Mouse (Mus musculus) heart, adult 2 months (tissue): ENCODE results near the gene Ikzf2.

ENCODE experiments used
- CTCF ChIP-seq: fragments of 200-600 bp; IDR thresholded peaks from 2 replicates; pipeline ENCODE4 v1.8.1; 2022; ENCODE audit warnings: antibody characterized with exemption, mild to moderate bottlenecking, moderate library complexity
- EP300 ChIP-seq: fragments of 200-500 bp; IDR thresholded peaks from 2 replicates; pipeline ENCODE4 v1.6.1; 2011; ENCODE audit warnings: low read depth, low read length, control low read depth; ENCODE audit not compliant: insufficient read depth
- POLR2A ChIP-seq: fragments of 200-500 bp; IDR thresholded peaks from 2 replicates; pipeline ENCODE4 v1.6.1; 2011; ENCODE audit warnings: mild to moderate bottlenecking, low read depth, low read length, control low read depth; ENCODE audit not compliant: insufficient read depth

DNA sequence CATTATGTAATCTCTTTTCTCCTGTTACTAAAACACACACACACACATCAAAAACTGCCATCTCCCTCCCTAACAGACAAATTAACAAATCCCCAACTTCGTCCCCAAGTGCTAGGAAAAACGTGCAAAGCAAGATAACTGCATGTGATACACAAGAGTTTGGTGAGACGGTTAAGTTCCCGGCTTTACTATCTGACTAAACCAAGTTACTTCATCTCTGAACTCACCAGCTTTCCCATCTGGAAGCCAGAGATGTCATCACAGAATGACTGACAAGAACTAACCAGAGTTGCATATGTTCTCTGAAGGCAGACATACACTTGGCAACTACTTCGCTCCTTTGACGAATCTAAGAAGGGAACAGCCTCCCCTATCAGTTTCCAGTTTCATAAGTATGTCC is 56.5 kb downstream of the Ikzf2 start:
- TF ChIP-seq CTCF = no peak
- no peak for TF ChIP-seq EP300
- TF ChIP-seq POLR2A = no peak
